In the genomic region with DNA sequence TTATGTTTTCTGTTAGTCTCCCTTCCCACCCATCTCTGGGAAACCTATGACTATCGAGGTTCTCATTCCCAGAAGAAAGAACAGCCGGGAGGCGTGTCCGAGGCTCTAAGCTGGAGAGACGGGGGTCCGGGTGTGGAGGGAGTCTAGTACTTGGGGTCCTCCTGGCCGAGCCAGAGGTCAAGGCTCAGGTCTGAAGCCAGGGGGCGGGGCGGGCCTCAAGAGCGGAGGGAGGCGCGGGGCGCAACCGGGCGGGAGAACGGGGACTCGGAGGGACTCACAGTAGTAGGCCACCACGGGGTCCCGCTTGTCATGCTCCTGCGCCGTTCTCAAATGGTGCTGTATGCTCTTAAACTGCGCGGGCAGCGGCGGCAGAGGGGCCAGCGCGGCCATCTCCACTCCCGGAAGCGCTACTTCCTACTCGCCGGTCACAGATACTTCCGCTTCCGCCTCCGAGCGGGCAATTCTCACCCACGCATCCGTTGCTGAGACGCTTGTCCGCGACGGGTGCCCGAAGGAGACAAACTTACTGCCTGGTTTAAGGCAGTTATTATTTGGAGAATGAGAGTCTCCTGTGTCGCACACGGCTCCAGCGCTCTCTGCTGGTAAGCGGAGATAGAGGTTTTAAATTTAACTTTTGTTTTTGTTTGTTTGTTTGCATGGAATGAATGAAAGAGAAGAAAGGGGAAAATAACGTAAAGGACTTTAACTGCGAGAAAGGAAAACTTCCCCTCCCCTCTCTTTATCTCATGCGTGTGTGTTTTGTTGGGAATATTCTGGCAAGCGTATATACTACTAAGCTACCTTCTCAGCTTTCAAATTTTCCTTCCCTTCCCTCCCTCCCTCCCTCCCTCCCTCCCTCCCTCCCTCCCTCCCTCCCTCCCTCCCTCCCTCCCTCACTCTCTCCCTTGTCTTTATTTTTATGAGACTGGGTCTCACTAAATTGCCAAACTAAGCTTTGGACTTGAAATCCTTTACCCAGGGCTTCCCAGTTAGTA, we compare ENCODE assay signal across 7 mouse cellular contexts. TPM values are rescaled to one million over a fixed set of nuclear protein-coding genes. Genes with fewer than 3 reads are reported as not detected.
A peak's percentile ranks its signal among the peaks of the same experiment; 100 is the strongest.
DNase-seq lines count a peak whose midpoint lies in the region; ATAC-seq lines count a peak whose summit lies in the region.

A gene (minus strand): TSS at position 489 of the 995 bp plus-strand sequence.
A gene (plus strand): TSS at position 520 of the 995 bp plus-strand sequence.

- H3K36me3 ChIP-seq in intestine, embryonic 16.5 days (ENCODE audit: control insufficient read depth, insufficient read depth, low read length) = no peaks in the 10 kb centered on the region
- no peaks in the 10 kb centered on the region for H3K36me3 ChIP-seq in midbrain, embryonic 11.5 days (ENCODE audit: control insufficient read depth, insufficient read depth, low read length)

- H3K4me3 ChIP-seq in intestine, embryonic 16.5 days (ENCODE audit: low read length) = peak within 1 kb of the TSS; percentile 91
- H3K4me3 ChIP-seq in midbrain, embryonic 11.5 days (ENCODE audit: low read depth, low read length) = peak within 1 kb of the TSS; percentile 57

- ATAC-seq in intestine, embryonic 16.5 days = peak; percentile 98
- ATAC-seq in midbrain, embryonic 11.5 days (ENCODE audit: low FRiP score) = peak; percentile 92

- intact Hi-C loops in left cerebral cortex, postnatal 36 days (cut with DNase I) = loop anchor here (2.0 kb wide), 2 partner anchors 255 to 301 kb away; no protein-coding TSS in a partner anchor

- peak within 1 kb of the TSS; percentile 62; the same call in 1 of the 2 replicates for H3K27ac ChIP-seq in intestine, embryonic 16.5 days (ENCODE audit: low read length)
- peak within 1 kb of the TSS; percentile 69 for H3K27ac ChIP-seq in midbrain, embryonic 11.5 days (ENCODE audit: low read depth, low read length)

- no peaks in the 10 kb centered on the region for H3K27me3 ChIP-seq in intestine, embryonic 16.5 days (replicated peaks; ENCODE audit: control insufficient read depth, insufficient read depth, low read length)
- H3K27me3 ChIP-seq in midbrain, embryonic 11.5 days (ENCODE audit: control insufficient read depth, insufficient read depth, low read length) = no peaks in the 10 kb centered on the region

- H3K9me3 ChIP-seq in intestine, embryonic 16.5 days (ENCODE audit: control insufficient read depth, low read length) = no peaks in the 10 kb centered on the region
- H3K9me3 ChIP-seq in midbrain, embryonic 11.5 days (ENCODE audit: control insufficient read depth, low read length) = no peaks in the 10 kb centered on the region

- peak within 1 kb of the TSS; percentile 71 for H3K4me2 ChIP-seq in intestine, embryonic 16.5 days (ENCODE audit: low read depth, low read length)
- H3K4me2 ChIP-seq in midbrain, embryonic 11.5 days = peak within 1 kb of the TSS; percentile 53

- peak within 1 kb of the TSS; percentile 86 for H3K9ac ChIP-seq in intestine, embryonic 16.5 days (ENCODE audit: low read depth, low read length)
- H3K9ac ChIP-seq in midbrain, embryonic 11.5 days (ENCODE audit: low read length) = peak within 1 kb of the TSS; percentile 54

- under 1% methylated on average over 50 of the region's 50 CpGs for WGBS in intestine, embryonic 16.5 days
- under 1% methylated on average over 40 of the region's 50 CpGs for WGBS in midbrain, embryonic 11.5 days

- H3K4me1 ChIP-seq in intestine, embryonic 16.5 days (ENCODE audit: control insufficient read depth, insufficient read depth, low read length) = peaks cover 11% of the 10 kb centered on the region
- peaks cover 10% of the 10 kb centered on the region for H3K4me1 ChIP-seq in midbrain, embryonic 11.5 days (ENCODE audit: control insufficient read depth, insufficient read depth, low read length)

- peak; percentile 98 for DNase-seq in adrenal gland, adult 8-10 months
- peak; percentile 93 for DNase-seq in embryo, embryonic 9.5 days (ENCODE audit: extremely low spot score)
- DNase-seq in gastrocnemius, postnatal 4 days (ENCODE audit: low spot score in 2 of 2) = peak; percentile 93 to 99
- peak; percentile 99 for DNase-seq in left cerebral cortex, postnatal 36 days (ENCODE audit: low spot score in 2 of 2)
- DNase-seq in midbrain, embryonic 11.5 days (ENCODE audit: low spot score, missing footprints) = peak; percentile 97
- peak; percentile 94 for DNase-seq in skeletal muscle tissue, adult 2 months (ENCODE audit: low read depth, low spot score)

RNA-seq across cellular contexts. Expression of the first gene that starts in this region (rescaled TPM):
- 10 to 100 TPM; 46.2 to 52.8 (median 49.2) TPM for total RNA-seq in adrenal gland, adult 8-10 months (2022)
- total RNA-seq in gastrocnemius, postnatal 4 days (2021) = 10 to 100 TPM; 37.1 to 37.4 TPM
- 92.1 and 98.6 TPM in 2 replicates for polyA plus RNA-seq in intestine, embryonic 16.5 days (2015; fragmentation: Nextera tagmentation; extraction: Ambion mirVana)
- 10 to 100 TPM; 70.1 to 85.5 TPM for total RNA-seq in left cerebral cortex, postnatal 36 days (2021)
- polyA plus RNA-seq in midbrain, embryonic 11.5 days (2014; fragmentation: Nextera tagmentation; extraction: Ambion mirVana) = 227 and 249 TPM in 2 replicates

RNA-seq across cellular contexts. Expression of the second gene that starts in this region (rescaled TPM):
- total RNA-seq in adrenal gland, adult 8-10 months (2022) = under 1 TPM in 3 of 4 experiments, not detected in 1; 0.48 to 0.95 (median 0.49) TPM
- total RNA-seq in gastrocnemius, postnatal 4 days (2021) = not detected
- polyA plus RNA-seq in intestine, embryonic 16.5 days (2015; fragmentation: Nextera tagmentation; extraction: Ambion mirVana) = 0.09 TPM in 1 of 2 replicates, not detected in the other
- 1 to 10 TPM; 3.3 to 7.5 TPM for total RNA-seq in left cerebral cortex, postnatal 36 days (2021)
- polyA plus RNA-seq in midbrain, embryonic 11.5 days (2014; fragmentation: Nextera tagmentation; extraction: Ambion mirVana) = 0.41 and 0.49 TPM in 2 replicates

Comparison
In these comparisons a context has a peak if more than half of its experiments do, and no peak if none do; other contexts are left out.
1. Peak in every context shown above with its lines: DNase-seq, ATAC-seq, H3K4me3 ChIP-seq and H3K27ac ChIP-seq.